Mouse (Mus musculus) left cerebral cortex, postnatal 25 days (tissue): Measurements from ENCODE around the gene Doc2b. TPM values are rescaled to one million over a fixed set of nuclear protein-coding genes. Genes with fewer than 3 reads are reported as not detected.

ENCODE experiments used
- DNase-seq, 2 experiments: peaks; one replicate each; pipeline ENCODE4 v3.0.0; 2022; ENCODE audit warnings: low spot score in 2 of 2, mixed read lengths in 1 of 2
- intact Hi-C: fragments of 180-260 bp; cut with DNase I; formaldehyde crosslinking; loops from one replicate; pipeline ENCODE4 v1.15.1; 2025
- total RNA-seq, 2 experiments: library from RNA; stranded (reverse); gene quantifications; 2 replicates each; pipeline ENCODE4 v1.2.3; 2021

Gene Doc2b
- total RNA-seq, 2 experiments from 2014 or later = 22.8 to 27.9 TPM

DNA sequence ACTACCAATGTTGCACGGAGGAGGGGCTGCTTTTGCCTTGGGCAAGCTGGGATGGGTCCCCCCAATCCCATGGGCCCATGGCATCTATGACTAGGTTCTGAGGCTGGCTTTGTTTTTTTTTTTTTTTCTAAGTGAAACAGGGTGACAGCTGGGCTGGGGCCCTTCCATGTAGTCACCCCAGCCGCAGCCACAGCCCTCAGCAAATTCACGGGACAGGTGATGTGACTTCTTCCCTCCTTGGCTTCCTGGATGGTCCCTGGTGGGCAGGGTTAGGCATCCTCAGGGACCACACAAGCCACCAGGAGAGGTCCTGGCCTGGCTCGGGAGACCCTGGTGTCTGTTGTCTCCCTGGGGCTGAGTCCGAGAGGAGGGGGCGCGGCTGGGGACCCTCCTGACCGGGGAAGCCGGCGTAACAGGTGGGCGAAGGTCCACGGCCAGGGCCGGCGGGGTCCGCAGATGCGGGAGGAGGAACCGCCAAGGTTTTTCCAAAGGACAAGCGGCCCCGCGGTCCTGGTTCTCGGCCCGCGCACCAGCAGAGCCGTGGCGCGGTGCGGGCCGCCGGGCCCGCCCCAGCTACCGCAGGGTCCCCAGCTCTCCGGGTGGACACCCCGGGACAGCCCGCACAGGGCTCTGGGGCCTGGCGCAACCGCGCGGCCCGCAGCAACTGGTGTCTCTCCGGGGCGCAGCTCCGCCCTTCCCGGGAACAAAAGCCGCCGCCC lies 1.1 kb downstream of the Doc2b start:
- no peak for DNase-seq
- intact Hi-C loops = loop anchor here (5.0 kb wide), 1 partner anchor 73 kb away; no protein-coding TSS in a partner anchor

DNA sequence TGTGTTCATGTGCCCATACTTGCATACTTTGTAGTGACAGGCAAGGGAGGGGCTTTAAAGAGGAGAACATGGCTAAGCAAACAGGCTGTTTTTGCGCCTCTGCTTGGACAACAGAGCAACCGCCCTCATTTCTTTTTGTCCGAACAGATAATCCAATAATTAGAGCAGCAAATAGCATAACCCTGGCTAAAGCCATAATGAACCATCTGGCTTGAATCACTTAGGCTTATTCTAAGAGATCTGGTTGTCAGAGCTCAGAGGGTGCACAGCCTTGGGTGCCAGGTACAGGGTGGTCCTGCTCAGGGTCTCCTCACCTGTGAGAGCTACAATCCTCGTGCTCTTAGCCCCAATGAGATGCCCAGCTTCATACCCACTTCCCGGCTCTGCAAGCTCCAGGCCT lies 2.5 kb downstream of the Doc2b start:
- DNase-seq = no peak
- intact Hi-C loops = no loop called here

DNA sequence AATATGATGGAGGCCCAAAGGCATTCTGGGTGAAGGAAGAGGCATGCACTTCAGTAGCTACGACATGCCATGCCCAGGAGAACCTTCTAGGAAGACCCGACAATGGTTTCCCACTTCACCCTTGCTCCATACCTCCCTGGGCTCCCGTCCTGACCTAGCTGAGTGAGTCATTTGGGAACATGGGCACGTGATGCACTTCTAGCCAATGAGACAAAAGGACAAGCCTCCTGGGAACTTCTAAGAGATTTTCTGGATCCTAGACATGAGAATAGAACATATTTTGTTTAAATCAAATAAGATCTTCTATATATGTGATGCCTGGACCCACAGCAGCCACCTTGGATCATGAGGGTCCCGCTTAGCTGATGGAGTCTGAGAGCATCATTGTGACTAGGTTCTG lies 3.3 kb downstream of the Doc2b start:
- intact Hi-C loops = no loop called here
- no peak for DNase-seq

DNA sequence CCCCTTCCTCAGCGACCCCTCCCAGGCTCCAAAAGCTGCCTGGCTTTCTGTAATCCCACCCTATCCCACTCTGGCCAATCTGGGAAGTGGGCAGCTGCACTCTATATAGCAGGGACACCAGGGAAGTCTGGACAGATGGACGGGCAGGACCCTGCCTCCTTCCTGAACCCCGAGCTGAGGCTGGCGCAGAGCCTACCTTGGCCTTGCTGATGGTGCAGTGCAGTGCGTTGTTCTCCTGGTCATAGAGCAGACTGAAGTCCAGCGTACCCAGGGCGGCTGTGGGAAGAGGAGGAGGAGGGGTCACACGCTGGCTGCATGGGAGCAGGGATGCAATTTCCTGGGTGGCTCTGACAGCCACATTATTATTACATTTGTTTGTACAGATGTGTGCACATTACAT lies 10.0 kb downstream of the Doc2b start:
- no peak for DNase-seq
- intact Hi-C loops = loop anchor here (10.0 kb wide), 1 partner anchor 299 kb away; no protein-coding TSS in a partner anchor

DNA sequence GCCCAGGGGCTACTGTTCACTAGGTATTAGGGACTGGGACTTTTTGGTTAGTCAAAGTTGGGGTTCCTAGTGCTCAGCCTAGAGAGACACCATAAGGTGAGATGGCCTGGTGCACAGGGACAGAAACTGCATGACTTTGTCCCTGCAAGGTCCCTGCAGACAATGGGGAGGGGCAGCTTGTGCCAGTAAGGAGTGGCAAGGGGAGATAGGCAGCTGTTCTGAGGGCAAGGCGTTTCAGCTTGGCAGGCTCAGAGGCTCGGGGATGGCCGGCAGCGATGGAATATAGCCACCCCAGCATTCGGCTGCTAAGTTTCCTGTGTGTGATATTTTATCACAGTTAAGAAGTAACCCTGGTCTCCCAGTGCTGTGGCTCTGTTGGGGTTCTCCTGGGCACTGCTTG lies 12.1 kb downstream of the Doc2b start:
- intact Hi-C loops = loop anchor here (2.0 to 10.0 kb wide), 3 partner anchors 119 to 301 kb away; no protein-coding TSS in a partner anchor
- no peak for DNase-seq

DNA sequence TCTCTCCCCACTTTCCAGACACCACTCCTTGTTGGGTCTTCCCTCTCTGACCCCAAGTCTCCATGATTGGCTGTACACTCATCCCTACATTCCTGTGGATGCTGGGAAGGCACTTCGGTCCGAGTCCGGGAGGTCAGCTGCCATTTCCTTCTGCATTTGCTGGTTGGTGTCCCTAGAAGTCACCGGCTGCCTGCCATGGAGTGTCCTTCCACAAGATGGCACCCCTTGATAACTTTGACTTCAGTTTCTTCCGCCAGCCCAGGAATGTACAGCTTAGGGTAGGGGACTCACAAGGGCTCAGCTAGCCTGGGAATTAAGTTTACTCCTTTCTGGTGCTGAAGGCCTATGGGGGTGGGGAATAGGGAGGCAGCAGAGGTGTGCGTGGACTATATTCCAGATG lies 13.9 kb downstream of the Doc2b start:
- intact Hi-C loops = loop anchor here (1.0 to 10.0 kb wide), 4 partner anchors 120 to 384 kb away; no protein-coding TSS in a partner anchor
- DNase-seq = peak; percentile 68 to 73

DNA sequence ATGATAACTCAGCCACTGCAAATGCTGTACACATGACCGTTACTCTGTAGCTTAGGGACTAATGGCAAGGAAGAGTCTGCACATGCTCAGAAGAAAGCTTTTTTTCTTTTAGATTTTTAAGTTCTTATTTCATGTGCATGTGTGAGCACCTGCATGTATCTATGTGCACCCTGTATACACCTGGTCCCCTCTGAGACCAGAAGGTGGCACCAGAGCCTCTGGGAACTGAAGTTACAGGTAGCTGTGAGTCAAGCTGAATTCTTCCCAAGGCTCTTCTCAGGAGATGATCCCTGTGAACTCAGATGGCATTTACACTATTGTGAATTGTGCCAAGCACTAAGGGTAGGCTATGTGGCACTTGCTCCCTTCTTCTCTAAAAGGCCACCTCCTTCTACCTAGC lies 19.9 kb downstream of the Doc2b start:
- intact Hi-C loops = no loop called here

DNA sequence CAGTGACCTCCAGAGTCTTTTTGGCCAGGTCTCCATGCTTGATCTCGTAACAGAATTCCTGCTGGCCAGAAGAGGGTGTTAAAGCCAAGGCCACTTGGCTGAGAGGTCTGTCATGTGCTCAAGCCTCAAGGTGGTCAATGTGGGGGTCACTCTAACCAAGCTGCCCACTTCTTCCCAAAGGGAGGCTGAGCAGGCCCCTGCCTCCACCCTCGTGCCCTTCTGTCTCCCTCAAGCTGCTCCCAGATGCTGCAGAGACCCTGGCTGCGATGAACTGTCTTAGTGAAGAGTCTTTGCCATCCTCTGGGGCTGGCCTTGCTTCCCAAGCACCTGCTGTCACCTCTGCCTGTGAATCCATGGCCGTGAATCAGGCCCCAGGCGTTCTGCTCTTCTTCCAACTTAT lies 23.3 kb downstream of the Doc2b start:
- intact Hi-C loops = no loop called here
- no peak for DNase-seq

More for the DNA sequence above, 19.9 kb downstream of the Doc2b start:
- DNase-seq = no peak

DNA sequence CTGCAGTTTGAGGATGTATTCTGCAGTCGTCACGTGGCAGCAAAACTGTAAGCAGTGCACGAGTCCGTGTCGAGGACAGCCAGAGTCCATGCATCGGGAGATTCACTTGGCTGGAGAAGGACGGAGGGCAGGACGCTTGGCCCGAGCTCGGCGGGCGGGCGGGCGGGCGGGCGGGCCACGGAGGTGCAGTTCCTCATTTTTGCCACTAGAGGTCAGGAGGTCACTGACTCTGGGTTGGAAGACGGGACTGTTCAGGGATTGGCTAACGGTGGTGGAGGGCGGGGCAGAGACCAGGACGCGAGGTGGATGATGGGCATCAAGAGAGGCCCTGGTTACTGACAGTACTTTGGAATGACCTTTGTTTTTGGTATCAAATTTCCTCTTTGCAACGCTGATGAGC lies 26.6 kb downstream of the Doc2b start:
- intact Hi-C loops = no loop called here
- DNase-seq = peak; percentile 71 to 83

DNA sequence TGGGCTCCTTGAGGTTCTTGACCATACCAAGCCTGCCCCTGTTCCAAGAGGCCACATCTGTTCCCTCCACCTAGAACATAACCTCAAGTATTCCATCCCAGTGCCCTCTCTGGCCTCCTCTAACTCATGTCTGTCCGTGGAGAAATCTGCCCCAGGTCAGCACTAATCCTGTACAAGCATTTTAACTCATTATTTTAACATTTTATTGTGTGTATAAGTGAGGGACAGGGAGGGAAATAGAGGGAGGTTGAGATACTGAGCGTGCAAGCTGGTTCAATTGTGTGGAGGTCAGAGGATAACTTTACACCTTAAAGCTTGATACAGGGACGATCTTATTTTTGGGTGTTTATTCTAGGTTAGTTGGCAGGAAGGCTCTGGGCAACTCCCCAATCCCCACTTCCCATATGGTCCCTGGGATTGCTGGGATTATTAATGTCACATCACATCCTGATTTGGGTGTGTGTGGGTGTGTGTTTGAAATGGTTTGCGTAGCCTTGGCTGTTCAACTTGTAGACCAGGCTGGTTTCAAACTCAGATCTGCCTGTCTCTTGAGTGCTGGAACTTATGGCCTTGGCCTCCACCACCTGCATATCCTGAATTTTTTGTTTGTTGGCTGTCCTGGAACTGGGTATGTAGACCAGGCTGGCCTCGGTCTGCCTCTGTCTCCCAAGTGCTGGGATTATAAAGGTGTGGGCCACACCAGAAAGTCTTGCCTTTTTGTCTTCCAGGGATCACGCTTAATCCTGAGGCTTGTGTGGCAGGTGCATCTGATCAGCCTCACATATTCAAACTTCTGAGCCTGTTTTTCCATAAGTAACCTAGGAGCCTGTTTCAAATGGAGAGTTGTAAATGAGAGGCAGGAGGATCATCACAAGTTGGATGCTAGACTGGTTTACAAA lies 27.5 kb downstream of the Doc2b start:
- DNase-seq = peak in 1 of 2 experiments; percentile 67
- intact Hi-C loops = no loop called here

DNA sequence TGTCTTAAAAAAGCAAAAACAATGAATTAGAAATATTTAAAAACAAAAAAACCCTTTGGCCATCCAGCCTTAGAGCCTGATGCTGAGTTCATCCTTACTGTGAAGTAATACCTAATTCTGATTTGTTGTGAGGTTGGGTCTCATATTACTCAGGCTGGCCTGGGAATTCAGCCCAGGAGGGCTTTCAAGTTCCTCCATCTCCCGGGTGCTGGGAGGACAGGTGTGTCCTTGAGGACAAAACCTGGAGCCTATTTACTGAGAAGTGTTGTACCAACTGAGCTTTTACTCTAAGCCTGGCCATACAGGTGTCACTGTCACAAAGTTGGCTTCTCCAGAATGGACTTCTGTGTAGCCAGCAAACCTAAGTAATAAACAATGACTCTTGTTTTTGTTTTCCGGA lies 28.8 kb downstream of the Doc2b start:
- intact Hi-C loops = no loop called here
- DNase-seq = no peak

DNA sequence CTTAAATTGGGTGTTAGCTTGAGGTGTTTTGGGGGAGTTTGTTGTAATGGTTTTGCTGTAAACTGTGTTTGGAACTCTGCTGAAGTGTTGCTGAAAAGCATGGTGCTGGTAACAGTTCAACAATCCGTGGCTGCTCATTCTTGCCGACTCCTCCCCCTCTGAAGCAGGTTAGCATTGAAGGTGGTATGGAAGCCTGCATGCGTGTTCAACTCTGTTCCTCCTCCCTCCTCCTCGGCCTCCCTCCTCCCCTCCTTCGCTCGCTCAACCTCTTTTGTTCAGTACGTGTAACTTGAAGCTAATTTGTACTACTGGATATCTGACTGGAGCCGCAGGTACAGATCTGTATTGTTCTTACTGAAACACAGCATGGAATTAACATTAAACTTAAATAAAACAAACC lies 30.7 kb downstream of the Doc2b start:
- intact Hi-C loops = no loop called here
- DNase-seq = no peak

DNA sequence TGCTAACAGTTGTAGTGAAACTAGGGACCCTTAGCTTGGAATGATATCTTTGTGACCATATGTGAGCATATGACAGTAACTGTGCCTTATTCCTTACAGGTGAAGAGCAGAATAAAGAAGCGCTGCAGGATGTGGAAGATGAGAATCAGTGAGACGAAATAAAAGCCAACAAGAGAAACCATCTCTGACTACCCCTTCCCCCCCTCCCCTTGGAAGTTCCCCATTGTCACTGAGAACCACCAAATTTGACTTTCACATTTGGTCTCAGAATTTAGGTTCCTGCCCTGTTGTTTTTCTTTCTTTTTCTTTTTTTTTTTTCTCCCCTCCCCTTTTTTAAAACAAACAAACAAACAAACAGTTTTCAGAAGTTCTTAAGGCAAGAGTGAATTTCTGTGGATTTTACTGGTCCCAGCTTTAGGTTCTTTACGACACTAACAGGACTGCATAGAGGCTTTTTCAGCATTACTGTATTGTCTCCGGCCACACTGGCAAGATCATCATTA lies 31.3 kb downstream of the Doc2b start:
- DNase-seq = no peak
- intact Hi-C loops = no loop called here

DNA sequence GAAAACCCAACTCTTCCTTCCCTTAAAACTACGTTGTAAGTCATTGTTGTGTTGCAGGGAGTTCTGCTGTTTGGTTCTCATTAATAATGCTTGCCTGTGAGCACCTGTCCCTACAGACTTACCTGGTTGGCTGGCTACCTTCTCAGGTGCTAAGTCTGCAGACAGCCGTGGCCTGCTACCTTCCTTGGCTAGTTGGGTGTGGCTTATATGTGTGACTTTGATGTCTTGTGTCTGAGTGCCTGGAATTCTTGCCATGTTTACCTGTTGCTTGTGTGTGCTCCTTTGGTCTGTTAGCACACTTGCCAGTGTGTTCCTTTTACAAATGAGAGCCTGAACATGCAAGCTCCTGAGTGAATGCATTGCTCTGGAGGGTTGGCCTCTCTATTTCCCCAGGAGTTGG lies 33.1 kb downstream of the Doc2b start:
- intact Hi-C loops = no loop called here

DNA sequence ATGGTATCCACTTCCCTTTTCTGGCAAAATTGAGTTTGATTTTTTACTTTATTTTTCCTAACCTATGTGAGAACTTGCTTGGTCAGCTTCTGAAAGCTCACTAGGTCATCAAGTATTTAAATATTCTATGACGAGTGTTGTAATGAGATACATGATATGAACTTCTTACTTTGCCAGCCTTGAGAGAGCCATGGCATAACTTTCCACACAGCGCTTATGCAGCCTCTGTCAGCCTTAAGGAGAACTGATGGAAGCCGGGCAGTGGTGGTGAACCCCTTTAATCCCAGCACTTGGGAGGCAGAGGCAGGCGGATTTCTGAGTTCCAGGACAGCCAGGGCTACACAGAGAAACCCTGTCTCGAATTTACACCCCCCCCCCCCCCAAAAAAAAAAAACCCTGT lies 35.1 kb downstream of the Doc2b start:
- no peak for DNase-seq
- intact Hi-C loops = no loop called here

More for the DNA sequence above, 33.1 kb downstream of the Doc2b start:
- DNase-seq = no peak

DNA sequence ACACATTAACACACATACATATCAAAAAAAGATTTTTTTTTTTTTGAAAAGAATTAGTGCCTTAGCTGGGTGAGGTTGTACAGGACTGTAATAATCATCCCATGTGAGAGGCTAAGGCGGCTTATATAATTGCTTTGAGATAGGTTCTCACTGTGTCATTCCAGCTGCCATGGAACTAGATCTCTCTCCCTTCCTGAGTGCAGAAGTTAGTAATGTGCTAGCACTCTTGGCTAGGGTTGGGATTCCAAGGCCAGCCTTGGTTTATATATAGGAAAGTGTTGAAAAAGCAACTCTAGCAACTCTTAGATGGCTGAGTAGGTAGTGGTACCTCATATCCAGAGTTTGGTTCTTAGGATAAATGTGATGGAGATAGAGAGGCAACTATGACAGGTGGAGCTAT lies 37.3 kb downstream of the Doc2b start:
- intact Hi-C loops = no loop called here
- no peak for DNase-seq

DNA sequence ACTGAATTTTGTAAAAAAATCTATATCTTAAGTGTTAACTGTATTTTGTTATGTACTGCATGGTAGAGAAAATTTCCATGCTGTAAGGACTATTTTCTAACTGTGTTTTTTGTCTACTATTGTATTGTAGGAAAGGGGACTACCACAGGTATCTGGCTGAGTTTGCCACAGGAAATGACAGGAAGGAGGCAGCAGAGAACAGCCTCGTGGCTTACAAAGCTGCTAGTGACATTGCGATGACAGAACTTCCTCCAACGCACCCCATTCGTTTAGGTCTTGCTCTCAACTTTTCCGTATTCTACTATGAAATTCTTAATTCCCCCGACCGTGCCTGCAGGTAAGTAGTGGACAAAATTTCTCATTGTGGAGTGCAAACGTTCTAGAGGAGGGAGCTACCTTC lies 39.2 kb downstream of the Doc2b start:
- DNase-seq = no peak
- intact Hi-C loops = no loop called here

DNA sequence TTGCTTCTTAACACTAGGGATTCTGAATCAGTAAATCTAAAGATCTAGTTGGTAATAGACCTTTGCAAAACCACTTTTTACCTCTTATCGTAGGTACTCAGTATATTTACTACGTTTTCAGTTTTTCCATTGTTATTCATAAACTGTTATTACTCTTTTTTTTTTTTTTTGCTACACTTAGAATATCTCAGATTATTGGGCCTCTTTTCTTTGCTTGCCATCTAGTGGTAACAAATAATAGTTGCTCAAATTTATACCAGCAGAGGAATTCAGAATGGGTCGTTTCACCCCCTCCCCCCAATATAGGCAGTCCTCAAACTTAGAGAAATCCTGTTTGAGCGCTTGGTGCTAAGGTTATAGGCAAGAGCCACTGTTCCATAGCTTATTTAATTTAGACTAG lies 44.8 kb downstream of the Doc2b start:
- intact Hi-C loops = no loop called here
- DNase-seq = no peak

DNA sequence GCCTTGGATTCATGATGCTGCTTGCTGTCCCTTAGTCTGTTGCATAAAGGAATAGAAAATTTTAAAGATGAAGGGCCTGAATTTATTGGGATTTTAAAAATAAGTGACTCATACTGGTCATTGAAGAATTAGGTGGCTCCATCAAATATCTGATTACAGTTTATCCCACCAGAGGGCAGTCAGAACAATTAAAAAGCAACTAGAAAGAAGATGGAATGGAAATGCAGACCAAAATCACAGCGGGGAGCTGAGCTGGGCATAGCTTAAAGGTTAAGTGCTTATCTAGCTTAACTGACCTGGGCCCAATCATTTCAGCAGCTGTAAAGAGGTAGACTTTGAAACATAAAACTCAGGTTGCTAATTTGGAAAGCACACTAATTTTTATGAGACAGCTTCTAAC lies 45.3 kb downstream of the Doc2b start:
- intact Hi-C loops = no loop called here
- no peak for DNase-seq

DNA sequence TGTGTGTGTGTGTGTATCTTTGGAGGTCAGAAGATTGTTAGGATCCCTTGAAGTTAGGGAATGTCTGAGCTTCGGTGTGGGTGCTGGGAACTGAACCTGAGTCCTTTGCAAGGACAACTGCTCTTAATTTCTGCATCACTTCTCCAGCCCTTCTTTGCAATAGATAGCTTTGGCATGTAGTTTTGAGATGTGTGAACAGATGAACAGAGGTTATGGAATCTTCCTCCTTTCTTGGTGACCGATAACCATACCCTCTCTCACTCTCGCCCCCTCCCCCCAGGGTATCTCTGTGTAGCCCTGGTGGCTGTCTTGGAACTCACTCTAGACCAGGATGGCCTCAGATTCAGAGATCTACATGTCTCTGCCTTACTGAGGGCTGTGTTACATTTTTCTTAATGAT lies 51.1 kb downstream of the Doc2b start:
- intact Hi-C loops = no loop called here
- no peak for DNase-seq

DNA sequence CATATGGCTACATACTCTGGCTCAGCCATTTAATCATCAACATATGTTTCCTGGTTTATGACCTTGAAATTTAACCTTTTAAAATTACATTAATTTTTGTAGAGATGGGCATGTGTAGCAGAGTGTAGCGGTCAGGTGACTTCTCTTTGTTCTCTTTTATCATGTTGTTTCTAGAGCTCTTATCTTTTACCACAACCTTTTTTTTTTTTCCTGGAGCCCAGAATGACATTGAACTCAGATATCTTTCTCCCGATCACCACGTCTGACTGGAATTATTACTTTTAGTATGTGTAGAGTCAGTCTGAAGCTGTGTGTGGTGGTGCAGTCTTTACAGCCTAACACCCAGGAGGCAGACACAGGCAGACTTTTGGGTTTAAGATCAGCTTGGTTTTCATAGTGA lies 54.2 kb downstream of the Doc2b start:
- DNase-seq = no peak
- intact Hi-C loops = no loop called here
